Mouse (Mus musculus): Measurements from ENCODE around the gene Ctsf. TPM values are rescaled to one million over a fixed set of nuclear protein-coding genes. Genes with fewer than 3 reads are reported as not detected.
"Not testable (repeated sequence)": the region's sequence is repeated elsewhere in the genome, so short reads cannot be mapped to it uniquely, and the experiment has no call there.

Ctsf gene
- polyA plus RNA-seq (2014; fragmentation: Nextera tagmentation; extraction: Ambion mirVana) = 13.2 and 13.3 TPM in 2 replicates

DNA sequence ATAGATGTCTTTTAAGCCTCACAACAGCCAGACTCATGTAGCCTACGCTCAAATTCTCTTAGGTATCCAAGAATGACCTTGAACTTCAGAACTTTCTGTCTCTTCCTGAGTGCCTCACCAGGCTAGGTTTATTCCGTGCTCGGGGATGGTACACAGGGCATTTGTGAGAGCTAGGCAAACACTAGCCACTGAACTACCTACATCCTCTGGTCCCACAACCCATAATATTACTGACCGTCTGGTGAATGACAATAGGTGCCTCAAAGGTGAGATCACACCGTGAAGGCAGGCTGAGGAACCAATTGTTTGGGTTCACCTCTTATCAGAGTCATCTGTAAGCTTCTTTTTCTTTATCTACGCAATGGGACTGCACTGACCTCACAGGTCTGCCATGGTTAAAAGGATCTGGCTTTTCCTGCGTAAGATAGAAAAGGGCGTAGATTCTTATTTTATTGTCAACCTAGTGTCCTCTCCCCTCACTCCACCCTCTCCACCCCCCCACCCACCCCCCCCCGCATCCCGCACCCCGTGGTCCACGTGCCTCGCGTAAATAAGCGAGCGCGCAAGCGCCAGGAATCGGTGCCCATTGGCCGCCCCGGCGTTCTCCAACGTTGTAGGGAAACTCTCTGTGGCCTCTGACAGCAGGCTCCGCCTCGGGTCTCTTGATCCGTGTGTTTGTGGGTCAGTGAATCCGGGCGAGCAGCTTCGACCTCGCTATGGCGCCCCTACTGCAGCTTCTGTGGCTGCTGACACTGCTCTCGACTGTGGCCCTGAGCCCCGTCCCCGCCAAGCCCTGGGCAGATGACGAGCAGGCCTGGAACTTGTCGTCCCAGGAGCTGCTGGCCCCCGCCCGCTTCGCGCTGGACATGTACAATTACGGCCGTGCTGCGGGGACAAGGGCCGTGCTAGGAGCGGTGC is at the start of gene Ctsf:
Gene Ctsf, plus strand, starts transcription at position 579 of the 918 bp plus-strand sequence.
- peak; percentile 62 for DNase-seq (ENCODE audit: low spot score)
- H3K36me3 ChIP-seq (ENCODE audit: control insufficient read depth, insufficient read depth, low read length) = no peaks in the 10 kb centered on the region
- no peaks in the 10 kb centered on the region for H3K9me3 ChIP-seq (ENCODE audit: control insufficient read depth, low read length)
- peak within 1 kb of the TSS; percentile 64 for H3K9ac ChIP-seq (ENCODE audit: low read depth, low read length)
- WGBS = 4% methylated on average over 45 of the region's 45 CpGs
- H3K4me1 ChIP-seq (replicated peaks; ENCODE audit: control insufficient read depth, insufficient read depth, low read length) = peaks cover 21% of the 10 kb centered on the region
- peak within 1 kb of the TSS; percentile 98 for H3K4me2 ChIP-seq
- H3K27me3 ChIP-seq (replicated peaks; ENCODE audit: control insufficient read depth, insufficient read depth, low read length) = peaks cover 26% of the 10 kb centered on the region
- peak; percentile 48 for ATAC-seq (replicated peaks; ENCODE audit: low FRiP score)
- peak within 1 kb of the TSS; percentile 67 for H3K4me3 ChIP-seq (ENCODE audit: low read depth, low read length)
- no peak within 1 kb of the TSS for H3K27ac ChIP-seq (ENCODE audit: low read depth, low read length)

DNA sequence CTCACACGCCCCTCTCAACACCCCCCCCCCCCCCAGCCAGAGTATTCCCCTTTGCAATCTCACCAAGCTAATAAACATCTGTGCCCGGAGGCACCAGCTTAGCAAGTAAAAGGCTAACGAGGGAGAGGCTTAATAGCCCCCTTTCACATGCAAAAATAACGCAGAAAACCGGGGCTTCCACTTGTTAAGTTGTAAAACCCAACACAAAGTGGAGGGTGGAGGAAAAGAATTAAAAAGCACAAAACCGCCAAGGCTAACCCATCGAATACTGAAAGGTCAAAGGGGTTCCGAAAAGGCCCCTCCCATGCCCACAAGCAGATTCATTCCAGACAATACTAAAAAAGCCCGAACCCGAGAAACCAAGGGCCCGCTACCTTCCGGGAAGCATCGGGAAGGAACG is 44.6 kb upstream of the Ctsf start:
- peak overlapping the region; percentile 93 for H3K4me3 ChIP-seq (ENCODE audit: low read depth, low read length)
- WGBS = under 1% methylated on average over 14 of the region's 14 CpGs
- H3K36me3 ChIP-seq (ENCODE audit: control insufficient read depth, insufficient read depth, low read length) = peaks cover 4% of the 10 kb centered on the region; the same call in 1 of the 2 replicates
- H3K4me2 ChIP-seq = peak overlapping the region; percentile 98
- H3K27me3 ChIP-seq (replicated peaks; ENCODE audit: control insufficient read depth, insufficient read depth, low read length) = no peaks in the 10 kb centered on the region
- DNase-seq (ENCODE audit: low spot score) (no peak), ATAC-seq (replicated peaks; ENCODE audit: low FRiP score) (no peak)
- H3K9me3 ChIP-seq (ENCODE audit: control insufficient read depth, low read length) = no peaks in the 10 kb centered on the region
- peak overlapping the region; percentile 94 for H3K9ac ChIP-seq (ENCODE audit: low read depth, low read length)
- H3K4me1 ChIP-seq (replicated peaks; ENCODE audit: control insufficient read depth, insufficient read depth, low read length) = peaks cover 21% of the 10 kb centered on the region
- no peak overlapping the region for H3K27ac ChIP-seq (ENCODE audit: low read depth, low read length)

DNA sequence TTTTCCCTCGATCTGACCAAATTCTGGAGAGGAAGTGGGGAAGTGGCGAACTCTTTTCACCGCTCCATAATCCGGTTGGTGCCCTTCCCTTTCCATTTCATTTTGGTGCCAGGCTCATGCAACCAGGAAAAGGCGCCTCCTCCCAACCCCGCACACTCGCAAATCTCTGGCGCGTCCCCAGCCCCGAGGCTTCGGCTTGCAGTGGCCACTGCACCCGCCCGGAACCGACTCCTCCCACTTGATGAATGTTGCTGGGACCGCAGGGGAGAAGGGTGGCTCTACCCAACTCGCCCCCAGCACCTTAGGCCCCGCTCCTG is 44.2 kb upstream of the Ctsf start:
- WGBS = under 1% methylated on average over 17 of the region's 17 CpGs

DNA sequence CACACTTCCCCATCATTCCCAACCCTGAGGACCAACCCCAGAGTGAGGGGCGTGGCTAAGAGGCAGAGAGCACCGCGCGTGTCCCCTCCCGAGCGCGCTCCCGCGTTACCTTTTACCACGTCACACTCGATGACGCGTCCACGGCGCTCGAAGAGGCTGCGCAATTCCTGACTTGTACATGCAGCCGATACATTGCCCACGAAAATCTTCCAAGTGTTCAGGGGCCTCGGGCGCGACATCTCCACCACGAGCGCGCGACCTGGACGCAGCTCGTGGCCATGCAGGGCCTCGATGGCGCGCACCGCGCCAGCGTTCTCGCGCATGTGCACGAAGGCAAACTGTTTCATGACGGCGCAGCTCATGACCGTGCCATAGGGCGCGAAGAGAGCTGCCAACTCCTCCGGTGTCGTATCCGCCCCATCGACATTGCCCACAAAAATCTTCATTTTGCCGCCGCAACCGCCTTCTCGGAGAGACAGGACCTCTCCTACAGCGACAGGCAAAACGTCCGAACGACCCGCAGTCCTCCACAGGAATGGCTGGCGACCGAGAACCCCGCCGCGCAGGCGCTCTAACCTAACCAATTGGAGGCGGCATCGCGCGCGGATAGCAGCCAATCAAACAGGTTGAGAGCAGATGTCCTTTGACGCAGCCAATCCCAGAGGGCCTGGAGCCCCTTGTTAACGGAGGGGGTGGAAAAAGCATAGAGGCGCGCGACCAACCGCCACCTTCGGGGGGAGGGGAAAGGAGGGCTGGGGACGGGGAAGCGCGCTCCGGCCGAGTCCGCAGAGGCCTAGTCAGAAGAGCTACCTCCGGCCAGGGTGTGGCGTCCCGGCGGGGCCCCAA is 43.6 kb upstream of the Ctsf start, which contains the start of the genes Gm21992 and Rbm14:
Gene Gm21992, minus strand, starts transcription at position 550 of the 846 bp plus-strand sequence.
Gene Rbm14, minus strand, starts transcription at position 572 of the 846 bp plus-strand sequence.
- Histone ChIP-seq H3K4me2 (peak within 1 kb of the TSS; percentile 98), H3K4me3 (ENCODE audit: low read depth, low read length) (peak within 1 kb of the TSS; percentile 93), H3K4me1 (replicated peaks; ENCODE audit: control insufficient read depth, insufficient read depth, low read length) (peaks cover 21% of the 10 kb centered on the region), H3K9me3 (ENCODE audit: control insufficient read depth, low read length) (0 out of 2 replicates have a peak, but pooled peaks cover 2% of the 10 kb centered on the region), H3K27ac (ENCODE audit: low read depth, low read length) (peak within 1 kb of the TSS; percentile 95), H3K27me3 (replicated peaks; ENCODE audit: control insufficient read depth, insufficient read depth, low read length) (no peaks in the 10 kb centered on the region), H3K36me3 (ENCODE audit: control insufficient read depth, insufficient read depth, low read length) (peaks cover 4% of the 10 kb centered on the region; the same call in 1 of the 2 replicates), H3K9ac (ENCODE audit: low read depth, low read length) (peak within 1 kb of the TSS; percentile 94)
- WGBS = under 1% methylated on average over 83 of the region's 83 CpGs
- DNase-seq (ENCODE audit: low spot score) (peak; percentile 98), ATAC-seq (replicated peaks; ENCODE audit: low FRiP score) (peak; percentile 98)

More for the DNA sequence above, 44.2 kb upstream of the Ctsf start:
- Histone ChIP-seq H3K9me3 (ENCODE audit: control insufficient read depth, low read length) (0 out of 2 replicates have a peak, but pooled peaks cover 2% of the 10 kb centered on the region), H3K4me1 (replicated peaks; ENCODE audit: control insufficient read depth, insufficient read depth, low read length) (peaks cover 21% of the 10 kb centered on the region), H3K36me3 (ENCODE audit: control insufficient read depth, insufficient read depth, low read length) (peaks cover 4% of the 10 kb centered on the region; the same call in 1 of the 2 replicates), H3K4me3 (ENCODE audit: low read depth, low read length) (peak overlapping the region; percentile 93), H3K4me2 (peak overlapping the region; percentile 98), H3K27me3 (replicated peaks; ENCODE audit: control insufficient read depth, insufficient read depth, low read length) (no peaks in the 10 kb centered on the region), H3K27ac (ENCODE audit: low read depth, low read length) (peak overlapping the region; percentile 95), H3K9ac (ENCODE audit: low read depth, low read length) (peak overlapping the region; percentile 94)
- no peak for ATAC-seq (replicated peaks; ENCODE audit: low FRiP score)
- no peak for DNase-seq (ENCODE audit: low spot score)

DNA sequence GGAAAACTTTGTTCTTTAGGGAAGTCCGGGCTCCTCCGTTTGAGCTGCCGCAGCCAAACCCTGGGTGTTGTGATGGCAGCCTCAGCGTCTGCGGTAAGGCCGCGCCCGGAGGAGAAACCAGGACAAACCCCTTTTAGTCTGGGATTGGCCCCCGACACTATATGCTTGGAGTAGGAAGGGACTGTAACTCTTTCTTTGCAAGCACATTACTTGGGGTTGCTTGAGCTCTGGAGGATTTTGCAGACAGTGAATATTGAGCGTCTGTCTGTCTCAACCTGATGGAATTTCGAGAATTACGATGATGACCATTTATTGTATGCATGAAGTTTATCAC is 43.1 kb upstream of the Ctsf start:
- no peak for DNase-seq (ENCODE audit: low spot score)
- peak; percentile 47 for ATAC-seq (replicated peaks; ENCODE audit: low FRiP score)
- Histone ChIP-seq H3K27ac (ENCODE audit: low read depth, low read length) (peak overlapping the region; percentile 75), H3K4me3 (ENCODE audit: low read depth, low read length) (peak overlapping the region; percentile 93), H3K36me3 (ENCODE audit: control insufficient read depth, insufficient read depth, low read length) (no peaks in the 10 kb centered on the region), H3K4me2 (peak overlapping the region; percentile 71), H3K27me3 (replicated peaks; ENCODE audit: control insufficient read depth, insufficient read depth, low read length) (no peaks in the 10 kb centered on the region), H3K4me1 (replicated peaks; ENCODE audit: control insufficient read depth, insufficient read depth, low read length) (peaks cover 21% of the 10 kb centered on the region), H3K9ac (ENCODE audit: low read depth, low read length) (peak overlapping the region; percentile 74), H3K9me3 (ENCODE audit: control insufficient read depth, low read length) (0 out of 2 replicates have a peak, but pooled peaks cover 2% of the 10 kb centered on the region)
- WGBS = 5% methylated on average over 12 of the region's 12 CpGs

DNA sequence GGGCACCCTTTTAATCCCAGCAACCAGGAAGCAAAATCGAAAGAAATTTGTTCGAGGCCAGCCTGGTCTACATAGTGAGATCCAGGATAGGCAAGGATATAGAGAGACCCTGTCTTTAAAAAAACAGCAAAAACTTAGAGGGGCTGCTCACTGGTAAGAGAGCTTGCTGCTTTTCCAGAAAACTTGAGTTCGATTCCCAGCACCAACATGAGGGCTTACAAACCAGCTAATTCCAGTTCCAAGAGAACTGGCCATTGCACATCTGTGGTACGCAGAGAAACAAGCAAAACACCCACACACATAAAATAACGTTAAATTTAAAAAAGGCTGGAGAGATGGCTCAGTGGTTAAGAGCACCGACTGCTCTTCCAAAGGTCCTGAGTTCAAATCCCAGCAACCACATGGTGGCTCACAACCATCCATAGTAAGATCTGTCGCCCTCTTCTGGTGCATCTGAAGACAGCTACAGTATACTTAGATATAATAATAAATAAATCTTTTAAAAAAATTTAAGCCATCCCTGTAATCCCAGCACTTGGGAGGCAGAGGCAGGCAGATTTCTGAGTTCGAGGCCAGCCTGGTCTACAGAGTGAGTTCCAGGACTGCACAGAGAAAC is 42.5 kb upstream of the Ctsf start:
- not testable (repeated sequence) for H3K27me3 ChIP-seq (replicated peaks; ENCODE audit: control insufficient read depth, insufficient read depth, low read length); ATAC-seq (replicated peaks; ENCODE audit: low FRiP score); H3K9me3 ChIP-seq (ENCODE audit: control insufficient read depth, low read length); DNase-seq (ENCODE audit: low spot score); H3K36me3 ChIP-seq (ENCODE audit: control insufficient read depth, insufficient read depth, low read length)
- Histone ChIP-seq H3K4me1 (replicated peaks; ENCODE audit: control insufficient read depth, insufficient read depth, low read length) (peaks cover 19% of the 10 kb centered on the region), H3K27ac (ENCODE audit: low read depth, low read length) (peak overlapping the region; percentile 75), H3K4me2 (peak overlapping the region; percentile 71), H3K9ac (ENCODE audit: low read depth, low read length) (peak overlapping the region; percentile 74), H3K4me3 (ENCODE audit: low read depth, low read length) (peak overlapping the region; percentile 93)
- WGBS = 71% methylated on average over 8 of the region's 8 CpGs

DNA sequence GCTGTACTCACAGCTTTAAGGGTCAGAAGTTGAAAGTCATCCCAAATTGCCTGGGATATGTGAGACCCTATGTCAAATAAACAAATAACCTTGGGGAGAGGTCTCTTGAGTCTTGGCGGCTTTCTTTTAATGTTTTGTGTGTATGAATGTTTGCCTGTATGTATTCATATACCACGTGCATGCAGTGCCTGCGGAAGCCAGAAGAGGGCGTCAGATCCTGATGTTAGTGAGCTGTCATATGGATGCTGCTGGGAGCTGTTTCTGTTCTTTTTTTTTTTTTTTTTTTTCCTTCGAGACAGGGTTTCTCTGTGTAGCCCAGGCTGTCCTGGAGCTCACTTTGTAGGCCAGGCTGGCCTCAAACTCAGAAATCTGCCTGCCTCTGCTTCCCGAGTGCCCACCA is 41.9 kb upstream of the Ctsf start:
- Histone ChIP-seq H3K4me2 (no peak overlapping the region), H3K27ac (ENCODE audit: low read depth, low read length) (no peak overlapping the region), H3K36me3 (ENCODE audit: control insufficient read depth, insufficient read depth, low read length) (no peaks in the 10 kb centered on the region), H3K27me3 (replicated peaks; ENCODE audit: control insufficient read depth, insufficient read depth, low read length) (no peaks in the 10 kb centered on the region), H3K4me1 (replicated peaks; ENCODE audit: control insufficient read depth, insufficient read depth, low read length) (peaks cover 16% of the 10 kb centered on the region), H3K9ac (ENCODE audit: low read depth, low read length) (no peak overlapping the region), H3K4me3 (ENCODE audit: low read depth, low read length) (no peak overlapping the region), H3K9me3 (ENCODE audit: control insufficient read depth, low read length) (0 out of 2 replicates have a peak, but pooled peaks cover 2% of the 10 kb centered on the region)
- 74% methylated on average over 6 of the region's 6 CpGs for WGBS
- DNase-seq (ENCODE audit: low spot score) (no peak), ATAC-seq (replicated peaks; ENCODE audit: low FRiP score) (no peak)
